Mouse (Mus musculus) G1E-ER4 (cell line): ENCODE results near the gene Psg23. TPM values are rescaled to one million over a fixed set of nuclear protein-coding genes. Genes with fewer than 3 reads are reported as not detected.
"Not testable (repeated sequence)": the region's sequence is repeated elsewhere in the genome, so short reads cannot be mapped to it uniquely, and the experiment has no call there.

Experiments
- GATA1 ChIP-seq: IDR thresholded peaks from one replicate; pipeline ENCODE4 v1.8.0; 2012; ENCODE audit warnings: low read length, inconsistent platforms
- polyA plus RNA-seq: library from polyadenylated mRNA; stranded (reverse); fragments of >175 nt; gene quantifications from 2 replicates; pipeline ENCODE4 v1.2.3, GENCODE M21; 2012

The Psg23 gene
- polyA plus RNA-seq = not detected in 2 replicates

DNA sequence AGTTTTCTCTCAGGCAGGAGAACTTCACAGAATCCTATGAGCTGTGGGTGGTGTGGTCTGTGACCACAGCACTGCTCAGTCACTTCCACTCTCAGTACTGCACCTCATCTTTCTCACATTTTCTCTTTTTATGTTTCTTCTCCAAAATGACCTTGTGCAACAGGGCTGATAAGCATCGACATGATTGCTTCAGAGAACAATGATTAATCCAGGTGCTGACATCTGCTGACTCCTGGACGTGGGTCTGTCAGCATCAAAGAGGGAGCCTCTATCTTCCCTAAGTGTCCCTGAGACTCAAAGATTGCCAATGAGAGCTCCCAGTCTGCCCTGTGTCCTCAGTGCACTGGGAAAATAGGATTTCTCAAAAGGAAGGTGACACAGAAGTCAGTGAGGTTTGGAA, at the start of gene Psg23:
Gene Psg23 (minus strand): TSS at position 101 of the 400 bp plus-strand sequence.
- TF ChIP-seq GATA1 = not testable (repeated sequence)

DNA sequence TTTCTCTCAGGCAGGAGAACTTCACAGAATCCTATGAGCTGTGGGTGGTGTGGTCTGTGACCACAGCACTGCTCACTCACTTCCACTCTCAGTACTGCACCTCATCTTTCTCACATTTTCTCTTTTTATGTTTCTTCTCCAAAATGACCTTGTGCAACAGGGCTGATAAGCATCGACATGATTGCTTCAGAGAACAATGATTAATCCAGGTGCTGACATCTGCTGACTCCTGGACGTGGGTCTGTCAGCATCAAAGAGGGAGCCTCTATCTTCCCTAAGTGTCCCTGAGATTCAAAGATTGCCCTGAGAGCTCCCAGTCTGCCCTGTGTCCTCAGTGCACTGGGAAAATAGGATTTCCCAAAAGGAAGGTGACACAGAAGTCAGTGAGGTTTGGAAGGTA, 40.3 kb upstream of the Psg23 start, which contains the start of gene Psg21:
Gene Psg21 (minus strand): TSS at position 101 of the 400 bp plus-strand sequence.
- TF ChIP-seq GATA1 = not testable (repeated sequence)

DNA sequence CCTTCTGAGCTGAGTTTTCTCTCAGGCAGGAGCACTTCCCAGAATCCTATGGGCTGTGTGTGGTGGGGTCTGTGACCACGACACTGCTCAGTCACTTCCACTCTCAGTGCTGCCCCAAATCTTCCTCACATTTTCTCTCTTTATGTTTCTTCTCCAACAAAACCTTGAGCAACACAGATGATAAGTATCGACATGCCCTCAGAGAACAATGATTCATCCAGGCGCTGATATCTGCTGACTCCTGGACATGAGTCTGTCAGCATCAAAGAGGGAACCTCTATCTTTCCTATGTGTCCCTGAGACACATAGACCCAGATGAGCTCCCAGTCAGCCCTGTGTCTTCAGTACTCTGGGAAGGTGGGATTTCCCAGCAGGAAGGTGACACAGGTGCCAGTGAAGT, 49.1 kb downstream of the Psg23 start, which contains the start of gene Psg27:
Gene Psg27 (minus strand): TSS at position 101 of the 400 bp plus-strand sequence.
- TF ChIP-seq GATA1 = no peak

GRCm38 (mm10) chr7:18559850-18560249, 56.5 kb downstream of the Psg23 start:
- no peak for TF ChIP-seq GATA1

Other genes starting within 250 kb of the Psg23 start
- not detected in 2 replicates for gene Psg28, start 184.5 kb downstream of the Psg23 start, polyA plus RNA-seq
- gene Psg26, start 132.3 kb downstream of the Psg23 start, polyA plus RNA-seq = not detected in 2 replicates
- gene Psg25, start 84.2 kb downstream of the Psg23 start, polyA plus RNA-seq = not detected in 2 replicates
- not detected in 2 replicates for gene Psg27, start 49.2 kb downstream of the Psg23 start, polyA plus RNA-seq
- gene Psg21, start 40.2 kb upstream of the Psg23 start, polyA plus RNA-seq = not detected in 2 replicates
- gene Psg20, start 69.7 kb upstream of the Psg23 start, polyA plus RNA-seq = not detected in 2 replicates
- not detected in 2 replicates for gene Psg22, start 101.6 kb upstream of the Psg23 start, polyA plus RNA-seq
- gene Psg19, start 182.0 kb upstream of the Psg23 start, polyA plus RNA-seq = not detected in 2 replicates
- not detected in 2 replicates for gene Psg17, start 205.1 kb upstream of the Psg23 start, polyA plus RNA-seq
- gene Mill2, start 223.5 kb upstream of the Psg23 start, polyA plus RNA-seq = not detected in 2 replicates